Mouse (Mus musculus) regulatory T cell (primary cell): ENCODE measurements around the gene Nos2.
"Not testable (repeated sequence)": the region's sequence is repeated elsewhere in the genome, so short reads cannot be mapped to it uniquely, and the experiment has no call there.

ENCODE experiments used
- in situ Hi-C: fragments of 300-600 bp; cut with MboI, MseI; formaldehyde crosslinking; loops from one replicate; pipeline ENCODE4 v1.15.1; 2025; ENCODE audit warnings: high pct_unique_total_duplicates

Gene Nos2

DNA sequence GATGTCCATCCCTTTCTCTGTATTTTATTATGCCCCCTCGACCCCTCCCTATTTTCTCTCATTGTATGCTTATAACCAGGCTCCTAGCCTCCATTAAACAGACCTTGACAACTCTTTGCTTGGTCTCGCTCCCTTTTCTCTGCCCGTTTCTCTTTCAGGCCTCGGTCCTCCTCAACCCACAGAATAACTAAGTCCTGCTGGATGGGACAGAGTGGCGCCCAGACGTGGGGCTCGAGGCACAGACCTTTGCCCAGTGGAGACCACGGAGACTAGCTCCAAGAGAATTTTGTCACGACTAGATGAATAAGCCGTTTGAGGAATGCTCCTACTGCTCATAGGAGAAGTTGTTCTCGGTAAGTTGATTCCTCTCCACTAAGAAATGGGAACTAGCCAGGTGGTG is 68.6 kb downstream of the Nos2 start:
- in situ Hi-C loops: not testable (repeated sequence)

DNA sequence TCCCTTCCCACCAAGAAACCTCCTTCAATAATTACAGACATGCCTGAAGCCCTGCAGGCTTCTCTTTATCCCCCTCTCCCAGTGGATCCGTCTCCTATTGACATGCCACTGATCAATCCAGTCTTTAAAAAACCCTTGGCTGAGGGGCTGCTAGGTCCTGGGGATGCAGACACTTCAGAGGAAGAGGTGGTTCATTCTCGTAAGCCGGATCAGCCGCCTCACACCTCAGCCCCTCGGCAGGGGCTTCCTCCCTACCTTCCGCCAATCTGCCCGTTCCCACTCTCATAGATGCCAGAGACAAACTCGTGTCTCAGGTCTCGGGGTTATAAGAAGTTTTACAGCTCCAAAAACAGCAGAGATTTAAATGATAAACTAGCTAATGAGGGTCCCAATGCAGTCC is 69.5 kb downstream of the Nos2 start:
- in situ Hi-C loops: no loop called here

DNA sequence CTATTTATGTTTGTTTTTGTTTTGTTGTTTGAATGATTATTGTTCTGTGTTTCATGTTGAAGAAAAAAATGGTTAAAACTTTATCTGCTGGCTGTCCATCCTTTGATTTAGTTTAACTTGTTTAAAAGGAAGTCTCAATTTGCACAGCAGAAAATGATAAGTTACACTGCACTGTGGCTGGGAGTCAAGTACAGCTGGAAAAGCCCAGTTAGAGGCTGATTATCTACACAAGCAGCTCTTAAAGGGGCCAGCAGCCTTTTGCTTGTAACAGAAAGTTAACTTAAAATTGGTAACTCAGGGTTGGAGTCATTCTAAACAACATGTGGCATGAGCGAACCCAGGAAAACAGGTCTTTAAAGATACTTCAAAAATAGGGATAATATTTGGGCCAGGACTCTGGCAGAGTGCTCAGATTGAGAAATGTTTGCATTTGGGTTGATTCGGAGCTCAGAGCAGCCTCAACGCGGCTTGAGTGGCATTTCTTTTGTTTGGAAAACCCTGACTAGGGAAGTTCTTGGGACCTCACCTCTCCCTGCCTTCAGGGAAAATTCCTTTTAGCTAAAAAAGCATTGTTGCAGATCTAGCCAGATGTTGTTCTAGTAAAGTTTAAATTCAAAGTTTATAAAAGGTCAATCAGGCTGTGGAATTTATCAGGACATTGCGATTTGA is 70.4 kb downstream of the Nos2 start:
- in situ Hi-C loops: not testable (repeated sequence)

DNA sequence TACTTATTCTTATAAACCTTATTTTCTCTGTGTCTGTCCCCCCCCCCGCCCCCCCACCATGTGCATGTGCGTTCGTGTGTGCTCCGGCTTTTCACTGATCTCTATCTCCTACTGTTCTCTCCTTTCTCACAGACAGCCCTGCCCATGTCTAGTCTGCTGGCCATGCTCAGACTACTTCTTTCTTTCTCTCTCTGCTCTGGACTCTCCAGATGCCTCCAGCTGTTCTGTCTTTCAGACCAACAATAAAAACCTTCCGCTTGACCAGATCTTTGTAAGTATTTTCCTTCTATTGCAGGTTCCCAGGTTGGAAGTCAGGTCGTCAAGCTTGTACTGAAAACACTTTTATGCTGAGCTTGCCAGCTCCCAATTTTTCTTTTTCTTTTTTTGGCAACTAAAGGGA is 78.5 kb downstream of the Nos2 start:
- in situ Hi-C loops: no loop called here

DNA sequence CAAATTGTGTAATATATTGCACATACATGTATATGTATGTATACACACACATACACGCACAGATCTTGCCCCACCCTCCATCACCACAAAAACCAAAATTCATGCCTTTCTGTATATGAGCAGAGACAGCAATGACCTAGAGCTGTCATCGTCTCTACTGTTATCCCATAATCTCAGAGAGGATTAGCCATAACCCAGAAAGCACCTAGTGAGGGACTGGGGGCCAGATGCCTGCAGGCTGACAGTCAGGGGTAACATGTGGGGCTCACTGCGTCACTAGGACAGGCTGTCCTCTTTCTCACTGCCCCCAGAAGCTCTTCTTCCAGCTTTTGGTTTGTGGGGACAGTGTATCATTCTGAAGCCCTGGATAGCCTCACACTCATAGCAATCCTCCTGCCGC is 81.3 kb downstream of the Nos2 start:
- in situ Hi-C loops: no loop called here

DNA sequence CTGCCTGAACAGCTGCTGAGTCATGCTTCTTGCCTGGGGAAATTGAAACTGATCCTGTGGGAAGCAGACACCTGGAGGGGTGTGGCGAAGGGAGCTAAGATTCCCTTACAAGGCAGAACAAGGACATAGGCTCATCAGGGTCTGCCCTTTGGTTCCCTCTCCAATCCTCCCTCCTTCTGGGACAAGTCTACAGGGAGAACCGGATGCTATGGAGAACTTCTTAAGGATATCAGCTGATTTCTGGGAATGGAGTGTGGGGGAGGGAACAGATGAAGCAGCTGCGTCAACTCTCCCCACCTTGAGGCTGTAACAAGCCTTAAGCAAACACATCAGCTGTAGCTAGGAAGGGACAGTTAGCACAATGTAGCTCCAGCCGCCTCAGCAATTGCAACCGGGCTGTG is 82.0 kb downstream of the Nos2 start:
- in situ Hi-C loops: no loop called here

DNA sequence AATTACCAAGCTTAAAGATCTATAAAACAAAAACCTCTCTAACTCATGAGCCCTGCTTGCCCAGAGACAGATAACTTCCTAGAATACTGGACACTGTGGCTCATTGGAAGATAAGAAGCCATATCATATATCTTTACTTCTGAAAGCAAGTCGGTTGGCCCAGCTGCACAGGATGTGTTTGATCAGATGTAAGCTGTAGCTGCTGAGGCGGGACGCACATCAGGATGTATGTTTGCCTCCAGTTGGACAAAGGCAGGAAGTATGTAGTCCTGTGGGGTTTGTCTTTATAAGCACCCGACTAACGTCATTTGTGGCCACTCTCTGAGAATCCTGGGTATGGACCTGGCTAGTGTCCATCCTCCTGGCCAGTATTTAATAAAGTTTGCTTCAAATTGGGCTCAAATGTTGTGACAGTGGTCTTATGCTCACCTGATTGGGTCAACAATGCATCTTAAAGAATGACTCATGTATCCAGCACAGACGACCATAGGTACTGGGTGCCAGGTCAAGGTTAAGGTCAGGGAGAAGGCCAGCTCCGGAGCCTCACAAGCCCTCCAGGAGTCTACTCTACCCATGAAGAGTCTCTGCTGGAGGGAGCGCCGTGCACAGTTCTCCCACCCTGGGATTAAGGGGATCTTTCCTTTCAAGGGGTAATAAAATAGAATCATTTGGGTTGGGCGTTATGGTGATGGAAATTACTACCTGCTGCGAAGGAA is 82.6 kb downstream of the Nos2 start:
- in situ Hi-C loops: no loop called here

DNA sequence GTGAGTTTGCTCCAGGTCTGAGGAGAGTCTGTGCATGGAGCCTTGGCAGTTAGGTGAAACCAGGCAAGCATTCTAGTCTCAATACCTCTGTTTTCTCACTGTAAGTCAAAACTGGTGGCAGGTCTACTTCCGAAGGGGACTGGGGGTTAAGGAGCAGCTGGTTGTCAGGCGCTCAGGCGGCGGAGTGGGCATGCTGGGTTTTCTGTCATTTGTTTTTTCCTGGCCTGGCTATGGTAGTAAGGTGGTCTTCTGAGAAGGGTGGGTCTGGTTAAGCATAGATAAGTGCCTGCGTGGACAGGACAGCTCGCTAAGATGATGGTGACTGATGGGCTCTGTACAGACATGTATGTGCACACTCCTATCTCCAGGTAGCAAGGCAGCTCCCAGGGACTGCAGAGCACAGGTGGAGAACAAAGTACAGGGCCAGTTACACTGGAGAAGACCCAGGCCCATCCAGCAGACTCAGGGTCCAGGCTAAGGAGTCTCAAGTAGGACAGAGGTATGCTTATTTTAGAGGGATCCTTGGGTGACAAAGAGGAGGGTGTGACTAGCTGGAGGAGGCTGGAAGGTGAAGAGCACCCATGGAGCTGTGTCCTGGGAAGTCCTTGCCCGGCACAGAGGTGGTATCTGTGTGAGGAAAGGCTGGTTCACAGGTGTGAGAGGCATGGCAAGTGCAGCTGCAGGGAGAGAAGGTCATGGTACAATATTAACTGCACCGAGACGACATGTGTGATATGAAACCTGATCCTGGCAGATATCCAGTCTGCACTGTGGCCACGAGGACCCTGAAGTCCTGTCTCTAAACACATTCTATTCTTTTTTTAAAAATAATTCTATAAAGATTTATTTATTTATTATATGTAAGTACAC is 83.4 kb downstream of the Nos2 start:
- in situ Hi-C loops: no loop called here

DNA sequence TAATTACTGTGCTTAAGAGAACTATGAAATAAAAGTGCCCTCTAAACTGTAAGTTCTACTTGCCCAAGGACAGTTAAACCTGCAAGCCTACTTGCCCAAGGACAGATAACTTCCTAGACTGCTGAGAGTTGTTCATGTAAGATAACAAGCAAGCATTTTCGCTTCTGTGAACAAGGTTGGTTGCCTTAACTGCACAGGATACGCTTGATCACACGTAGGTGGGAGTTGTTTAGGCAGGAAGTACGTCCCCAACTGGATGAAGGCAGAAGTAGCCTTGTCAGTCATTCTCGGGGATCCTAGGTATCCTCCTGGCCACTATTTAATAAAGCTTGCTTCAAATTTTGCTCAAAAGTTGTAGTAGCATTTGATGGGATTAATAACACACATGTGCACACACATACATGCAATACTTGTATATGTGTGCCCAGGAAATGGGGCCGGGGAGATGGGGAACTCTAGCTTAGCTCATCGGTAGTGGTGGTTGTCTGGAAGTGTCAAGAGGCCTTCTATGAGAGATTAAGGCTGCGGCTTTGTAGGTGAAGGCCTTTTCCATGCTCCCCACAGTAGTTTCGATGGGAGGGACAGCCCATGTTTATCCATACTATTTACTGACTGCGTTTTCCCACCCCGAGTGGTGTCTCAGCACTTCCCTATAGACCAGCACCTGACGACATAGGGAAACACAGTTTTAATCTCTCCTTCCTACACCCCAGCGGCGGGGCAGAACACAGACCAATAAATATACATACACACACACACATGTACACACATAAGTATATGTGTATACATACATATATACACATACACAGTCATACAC is 85.2 kb downstream of the Nos2 start:
- in situ Hi-C loops: no loop called here

DNA sequence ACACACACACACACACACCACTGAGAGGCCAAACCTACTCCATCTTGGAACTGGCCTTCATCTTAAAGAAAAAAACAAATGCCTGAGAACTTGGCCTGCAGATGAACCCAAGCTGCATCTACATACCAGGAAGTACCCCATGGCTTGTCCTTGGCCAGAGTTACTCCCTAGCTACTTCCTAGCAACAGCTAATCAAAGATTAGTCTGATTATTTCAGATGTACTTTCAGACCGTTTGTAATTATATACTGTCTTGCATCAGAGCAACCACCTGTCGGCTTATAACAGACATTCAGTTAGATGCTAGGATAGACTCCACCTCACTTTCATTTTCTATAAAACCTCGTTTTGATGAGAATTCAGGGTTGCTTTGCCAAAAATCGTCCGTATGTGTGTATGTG is 85.8 kb downstream of the Nos2 start:
- in situ Hi-C loops: no loop called here

DNA sequence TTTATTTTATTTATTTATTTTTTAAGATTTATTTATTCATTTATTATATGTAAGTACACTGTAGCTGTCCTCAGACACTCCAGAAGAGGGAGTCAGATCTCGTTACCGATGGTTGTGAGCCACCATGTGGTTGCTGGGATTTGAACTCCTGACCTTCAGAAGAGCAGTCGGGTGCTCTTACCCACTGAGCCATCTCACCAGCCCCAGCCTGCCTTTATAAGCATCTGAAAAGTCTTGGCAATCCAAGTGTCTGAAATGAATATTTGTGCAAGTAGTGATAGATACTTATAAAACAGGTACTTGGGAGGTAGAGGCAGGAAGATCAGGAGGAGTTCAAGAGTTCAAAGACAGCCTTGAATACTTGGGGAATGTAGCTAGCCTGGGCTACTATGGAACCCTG is 86.8 kb downstream of the Nos2 start:
- in situ Hi-C loops: not testable (repeated sequence)

DNA sequence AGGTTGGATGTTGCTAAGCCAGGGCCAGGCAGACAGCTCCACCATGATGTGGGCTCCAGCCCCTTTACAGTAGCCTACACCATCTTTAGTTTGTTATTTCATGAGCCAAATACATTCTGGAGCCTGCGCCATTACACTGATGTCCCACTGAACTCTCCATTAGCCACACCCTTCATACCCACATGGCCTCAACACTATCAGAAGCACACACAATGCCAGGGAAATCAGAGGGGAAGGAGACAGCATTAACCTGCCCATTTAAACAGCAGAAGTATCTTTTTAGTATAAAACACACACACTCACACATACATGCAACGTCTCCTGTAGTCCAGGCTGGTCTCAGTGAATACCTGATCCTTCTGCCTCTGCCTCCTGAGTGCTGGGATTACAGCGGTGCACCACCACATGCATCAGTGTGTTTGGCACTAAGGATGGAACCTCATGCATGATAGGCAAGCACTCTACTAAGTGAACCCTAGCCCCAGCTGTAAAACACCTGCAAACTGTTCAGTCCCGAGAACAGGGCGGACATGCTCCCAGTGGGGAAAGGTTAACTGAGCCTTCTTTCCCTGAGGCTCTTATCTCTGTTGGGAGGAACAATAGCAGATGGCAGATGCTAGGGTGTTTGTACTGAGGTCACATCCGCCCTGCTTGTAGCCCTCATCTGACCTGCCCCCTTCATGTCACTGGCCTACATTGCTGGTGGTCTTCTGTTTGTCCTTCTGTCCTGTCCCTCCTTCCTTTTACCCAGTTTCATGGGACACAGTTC is 87.6 kb downstream of the Nos2 start:
- in situ Hi-C loops: no loop called here

DNA sequence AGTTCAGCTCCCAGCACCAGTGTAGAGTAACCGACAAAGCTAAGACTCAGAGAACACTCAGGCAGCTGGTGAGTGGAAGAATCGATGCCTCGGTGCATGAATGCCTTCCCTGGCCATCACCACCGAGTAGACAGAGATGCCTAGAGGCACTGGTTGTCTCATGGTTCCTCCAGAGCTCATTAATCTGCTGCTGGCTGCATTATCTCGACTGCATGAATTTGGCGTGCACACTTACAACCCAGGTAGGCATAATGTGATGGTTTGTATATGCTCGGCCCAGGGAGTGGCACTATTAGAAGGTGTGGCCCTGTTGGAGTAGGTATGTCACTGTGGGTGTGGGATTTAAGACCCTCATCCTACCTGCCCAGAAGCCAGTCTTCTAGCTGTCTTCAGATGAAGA is 88.3 kb downstream of the Nos2 start:
- in situ Hi-C loops: no loop called here
